Mouse (Mus musculus) embryonic facial prominence, embryonic 14.5 days (tissue): Measurements from ENCODE around the gene Slc9a8. TPM values are rescaled to one million over a fixed set of nuclear protein-coding genes. Genes with fewer than 3 reads are reported as not detected.
A peak's percentile ranks its signal among the peaks of the same experiment; 100 is the strongest.

ENCODE experiments used
- ATAC-seq: fragments of 200-750 bp; cut with Nextera tagmentation; 2 replicates; pipeline ENCODE4 v1.8.0; 2017; ENCODE audit warnings: low read depth, moderate number of reproducible peaks, moderate TSS enrichment
- DNase-seq: peaks from one replicate; pipeline ENCODE4 v3.0.0-alpha.2; 2015; ENCODE audit warnings: low spot score
- H3K27ac ChIP-seq: fragments of 300-500 bp; sonication (generic); replicated peaks from 2 replicates; pipeline ENCODE4 v1.5.1; 2014; ENCODE audit warnings: low read depth, mild to moderate bottlenecking, low read length, moderate library complexity
- H3K27me3 ChIP-seq: fragments of 300-500 bp; sonication (generic); replicated peaks from 2 replicates; pipeline ENCODE4 v1.6.1; 2014; ENCODE audit warnings: low read length; ENCODE audit not compliant: control insufficient read depth, insufficient read depth
- H3K36me3 ChIP-seq: fragments of 300-500 bp; sonication (generic); 2 replicates; pipeline ENCODE4 v1.6.1; 2014; ENCODE audit warnings: low read length, mixed read lengths; ENCODE audit not compliant: control insufficient read depth, insufficient read depth
- H3K4me1 ChIP-seq: fragments of 300-500 bp; sonication (generic); 2 replicates; pipeline ENCODE4 v1.6.1; 2014; ENCODE audit warnings: antibody characterized with exemption, low read length; ENCODE audit not compliant: control insufficient read depth, insufficient read depth
- H3K4me2 ChIP-seq: fragments of 300-500 bp; sonication (generic); 2 replicates; pipeline ENCODE4 v1.6.1; 2014; ENCODE audit warnings: low read depth, mild to moderate bottlenecking, low read length, moderate library complexity, mixed read lengths
- H3K4me3 ChIP-seq: fragments of 300-500 bp; sonication (generic); 2 replicates; pipeline ENCODE4 v1.5.1; 2014; ENCODE audit warnings: low read depth, mild to moderate bottlenecking, low read length
- H3K9ac ChIP-seq: fragments of 300-500 bp; sonication (generic); 2 replicates; pipeline ENCODE4 v1.6.1; 2014; ENCODE audit warnings: low read depth, mild to moderate bottlenecking, low read length, moderate library complexity, mixed read lengths
- H3K9me3 ChIP-seq: fragments of 300-500 bp; sonication (generic); 2 replicates; pipeline ENCODE4 v1.6.1; 2016; ENCODE audit warnings: low read length; ENCODE audit not compliant: control insufficient read depth
- WGBS: fragments of 180-500 bp; shearing (Covaris S2); extraction: QIAGEN DNeasy Blood & Tissue Kit; methylation state at CpG from one replicate; pipeline ENCODE4 v1.1.7; 2014; 5-methylcytosine and 5-hydroxymethylcytosine counted together
- polyA plus RNA-seq: library from polyadenylated mRNA; unstranded; fragments of >200 nt; fragmentation: Nextera tagmentation; extraction: Ambion mirVana; gene quantifications from 2 replicates; pipeline ENCODE4 v1.2.1, GENCODE M21; 2014

Slc9a8 gene
- polyA plus RNA-seq, 1 experiment from 2014 or later, result 13.6 TPM

GRCm38 (mm10) chr2:167476200-167476688 lies 54.7 kb downstream of the Slc9a8 start:
- peak; percentile 80 for ATAC-seq
- Histone ChIP-seq H3K36me3 (peaks cover 48% of the 10 kb centered on the region), H3K27me3 (no peaks in the 10 kb centered on the region), H3K4me3 (no peak overlapping the region), H3K27ac (peak overlapping the region; percentile 70), H3K4me2 (no peak overlapping the region), H3K4me1 (peaks cover 14% of the 10 kb centered on the region), H3K9ac (peak overlapping the region; percentile 40), H3K9me3 (no peaks in the 10 kb centered on the region)
- DNase-seq, result peak; percentile 85
- WGBS, result 19% methylated on average over 6 of the region's 7 CpGs

DNA sequence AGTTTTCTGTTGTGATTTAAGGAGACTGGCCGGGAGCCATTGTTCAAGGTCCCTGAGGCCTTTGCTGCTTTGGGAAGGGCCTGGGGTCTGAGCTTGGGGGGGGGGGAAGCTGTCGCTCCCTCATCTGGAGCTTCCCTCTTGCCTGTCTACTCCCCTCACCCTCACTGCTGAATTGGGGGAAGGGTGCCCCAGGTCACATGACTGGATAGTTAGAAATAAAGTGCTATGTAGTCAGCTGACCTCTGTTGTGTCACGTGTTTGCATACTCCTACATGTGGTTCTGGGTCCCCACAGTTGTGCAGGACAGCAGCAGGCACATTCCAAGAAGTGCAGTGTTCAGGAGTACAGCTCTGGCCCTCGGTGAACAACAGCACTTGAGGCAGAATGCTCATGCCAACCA lies 55.2 kb downstream of the Slc9a8 start:
- no peak overlapping the region for H3K4me2 ChIP-seq
- no peaks in the 10 kb centered on the region for H3K27me3 ChIP-seq
- H3K9me3 ChIP-seq, result no peaks in the 10 kb centered on the region
- WGBS, result 65% methylated on average over 4 of the region's 4 CpGs
- peaks cover 43% of the 10 kb centered on the region for H3K36me3 ChIP-seq
- peaks cover 14% of the 10 kb centered on the region for H3K4me1 ChIP-seq
- ATAC-seq, result no peak
- no peak overlapping the region for H3K4me3 ChIP-seq
- no peak for DNase-seq
- no peak overlapping the region for H3K9ac ChIP-seq
- H3K27ac ChIP-seq, result peak overlapping the region; percentile 70

- H3K9me3 ChIP-seq, result no peaks in the 10 kb centered on the region
- H3K4me1 ChIP-seq, result peaks cover 14% of the 10 kb centered on the region
- 43% methylated on average over 2 of the region's 2 CpGs for WGBS
- ATAC-seq, result no peak
- H3K4me3 ChIP-seq, result no peak overlapping the region
- H3K27ac ChIP-seq, result no peak overlapping the region
- no peak overlapping the region for H3K4me2 ChIP-seq
- no peak for DNase-seq
- no peak overlapping the region for H3K9ac ChIP-seq
- H3K36me3 ChIP-seq, result peaks cover 42% of the 10 kb centered on the region
- H3K27me3 ChIP-seq, result no peaks in the 10 kb centered on the region
Measured at GRCm38 (mm10) chr2:167478128-167478527, 56.6 kb downstream of the Slc9a8 start.

- Histone ChIP-seq H3K27ac (no peak overlapping the region), H3K27me3 (no peaks in the 10 kb centered on the region), H3K4me2 (no peak overlapping the region), H3K9ac (no peak overlapping the region), H3K9me3 (no peaks in the 10 kb centered on the region), H3K4me1 (peaks cover 14% of the 10 kb centered on the region), H3K36me3 (peaks cover 42% of the 10 kb centered on the region), H3K4me3 (no peak overlapping the region)
- ATAC-seq, result no peak
- no peak for DNase-seq
- 87% methylated on average over 1 of the region's 1 CpGs for WGBS
Measured at GRCm38 (mm10) chr2:167479501-167479900, 58.0 kb downstream of the Slc9a8 start.

DNA sequence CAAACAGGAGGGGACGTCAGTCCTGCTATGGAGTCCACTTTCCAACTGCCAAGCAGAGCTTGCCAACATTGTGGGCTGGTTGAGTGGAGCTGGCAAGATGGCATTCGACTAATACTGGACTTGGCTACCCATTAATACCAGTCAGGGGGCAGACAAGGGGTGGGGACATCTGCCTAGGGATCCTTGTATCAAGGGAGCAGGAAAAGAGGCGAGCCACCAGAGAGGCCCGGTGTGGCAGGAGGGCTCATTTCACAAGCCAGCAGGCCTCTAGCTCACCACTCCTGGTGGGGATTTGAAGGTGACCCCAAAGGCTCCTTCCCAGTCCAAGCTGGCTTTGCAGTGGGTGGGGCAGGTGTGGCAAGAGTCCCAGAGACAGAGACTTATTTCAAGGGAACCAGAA lies 61.2 kb downstream of the Slc9a8 start:
- no peak overlapping the region for H3K9ac ChIP-seq
- no peaks in the 10 kb centered on the region for H3K27me3 ChIP-seq
- DNase-seq, result no peak
- H3K36me3 ChIP-seq, result peaks cover 47% of the 10 kb centered on the region
- no peak for ATAC-seq
- H3K4me2 ChIP-seq, result no peak overlapping the region
- no peak overlapping the region for H3K27ac ChIP-seq
- H3K9me3 ChIP-seq, result no peaks in the 10 kb centered on the region
- H3K4me3 ChIP-seq, result no peak overlapping the region
- H3K4me1 ChIP-seq, result no peaks in the 10 kb centered on the region
- WGBS, result 94% methylated on average over 4 of the region's 4 CpGs

DNA sequence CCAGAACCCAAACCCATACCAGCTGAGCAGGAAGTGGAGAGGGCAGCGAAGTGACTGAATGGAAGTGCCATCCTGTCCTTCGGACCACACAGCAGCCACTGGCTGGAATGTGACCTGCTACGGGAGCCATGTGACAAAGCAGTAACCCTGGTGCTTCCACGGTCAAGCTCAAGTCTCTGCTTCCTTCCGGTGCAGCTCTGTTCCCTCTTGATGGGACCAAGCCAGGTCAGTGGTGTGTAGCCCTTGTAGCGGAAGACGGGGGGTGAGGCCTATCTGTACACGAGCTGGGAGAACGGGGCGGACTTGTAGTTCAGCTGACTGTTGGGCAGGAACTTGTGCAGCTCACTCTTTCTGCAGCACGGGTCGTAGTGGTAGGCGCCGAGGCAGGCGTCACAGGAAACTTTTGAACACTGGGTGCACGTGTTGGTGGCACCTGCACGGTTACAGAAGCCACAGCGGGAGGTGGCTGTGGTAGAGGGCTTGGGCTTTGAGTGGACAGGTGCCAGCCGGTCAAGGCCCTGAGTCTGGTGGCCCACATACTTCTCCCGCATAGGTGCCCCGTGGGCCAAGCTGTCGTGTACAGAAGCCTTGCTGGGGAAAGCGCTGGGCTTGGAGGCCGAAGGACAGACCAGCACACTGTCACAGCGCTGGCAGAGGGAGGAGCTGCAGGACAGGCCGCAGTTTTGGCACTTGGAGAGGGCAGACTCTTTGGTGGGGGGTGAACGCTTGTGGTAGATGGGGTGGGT lies 61.7 kb downstream of the Slc9a8 start:
- Histone ChIP-seq H3K36me3 (peaks cover 52% of the 10 kb centered on the region), H3K27me3 (no peaks in the 10 kb centered on the region), H3K27ac (no peak overlapping the region), H3K4me1 (no peaks in the 10 kb centered on the region), H3K9ac (no peak overlapping the region), H3K4me2 (no peak overlapping the region), H3K9me3 (no peaks in the 10 kb centered on the region), H3K4me3 (no peak overlapping the region)
- no peak for DNase-seq
- ATAC-seq, result no peak
- WGBS, result 90% methylated on average over 27 of the region's 27 CpGs

DNA sequence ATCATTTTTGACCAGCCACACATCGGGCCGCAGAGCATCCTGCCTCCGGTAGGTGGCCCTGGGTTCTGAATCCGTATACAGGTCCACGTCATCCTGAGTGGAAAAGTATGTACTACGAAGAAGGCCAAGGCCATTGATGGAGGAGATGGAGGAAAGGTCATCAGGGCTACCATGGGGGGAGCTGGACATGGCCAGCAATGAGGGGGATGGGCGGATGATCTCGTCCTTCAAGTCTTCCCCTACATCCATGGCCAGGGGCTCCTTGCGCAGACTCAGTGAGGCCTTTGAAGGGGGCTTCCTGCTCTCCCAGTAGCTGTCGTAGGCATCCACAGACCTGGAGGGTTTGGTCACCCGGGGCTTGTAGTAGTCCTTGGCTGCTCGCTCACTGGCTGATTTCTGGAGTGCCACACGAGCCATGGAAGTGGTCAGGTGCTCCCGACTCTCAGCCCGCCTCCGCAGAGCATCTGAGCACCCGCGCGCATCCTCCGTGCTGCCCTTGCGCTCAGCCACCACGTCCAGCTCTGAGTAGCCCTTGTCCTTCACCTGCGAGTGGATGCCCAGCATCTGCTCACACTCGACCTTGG lies 62.4 kb downstream of the Slc9a8 start:
- Histone ChIP-seq H3K4me3 (no peak overlapping the region), H3K27me3 (no peaks in the 10 kb centered on the region), H3K9ac (no peak overlapping the region), H3K36me3 (peaks cover 52% of the 10 kb centered on the region), H3K4me1 (no peaks in the 10 kb centered on the region), H3K4me2 (no peak overlapping the region), H3K27ac (no peak overlapping the region), H3K9me3 (no peaks in the 10 kb centered on the region)
- ATAC-seq, result no peak
- DNase-seq, result no peak
- 95% methylated on average over 24 of the region's 24 CpGs for WGBS

GRCm38 (mm10) chr2:167484932-167485331 lies 63.4 kb downstream of the Slc9a8 start:
- DNase-seq, result no peak
- H3K9me3 ChIP-seq, result no peaks in the 10 kb centered on the region
- no peak for ATAC-seq
- no peaks in the 10 kb centered on the region for H3K4me1 ChIP-seq
- H3K27ac ChIP-seq, result no peak overlapping the region
- H3K36me3 ChIP-seq, result peaks cover 52% of the 10 kb centered on the region
- H3K4me3 ChIP-seq, result no peak overlapping the region
- H3K9ac ChIP-seq, result no peak overlapping the region
- no peak overlapping the region for H3K4me2 ChIP-seq
- WGBS, result 88% methylated on average over 10 of the region's 11 CpGs
- no peaks in the 10 kb centered on the region for H3K27me3 ChIP-seq
